Mouse (Mus musculus): ENCODE measurements at regions not wholly inside any gene's neighbourhood (a gene's known extent, or its start where the extent isn't known, plus 50 kb on each side); places are given as distances from the start of the nearest gene placed in this dataset.
"Not testable (repeated sequence)": the region's sequence is repeated elsewhere in the genome, so short reads cannot be mapped to it uniquely, and the experiment has no call there.

GRCm38 (mm10) chr2:92664939-92665338 lies 65.4 kb downstream of the Chst1 start:
- DNase-seq: no peak

- peak; percentile 63 to 64 for DNase-seq
Measured at GRCm38 (mm10) chr2:92667192-92667591, 67.7 kb downstream of the Chst1 start.

- peak; percentile 21 to 39 for DNase-seq
Measured at GRCm38 (mm10) chr2:92667756-92668155, 68.2 kb downstream of the Chst1 start.

GRCm38 (mm10) chr2:92669431-92670081 lies 70.0 kb downstream of the Chst1 start:
- DNase-seq: not testable (repeated sequence)

DNA sequence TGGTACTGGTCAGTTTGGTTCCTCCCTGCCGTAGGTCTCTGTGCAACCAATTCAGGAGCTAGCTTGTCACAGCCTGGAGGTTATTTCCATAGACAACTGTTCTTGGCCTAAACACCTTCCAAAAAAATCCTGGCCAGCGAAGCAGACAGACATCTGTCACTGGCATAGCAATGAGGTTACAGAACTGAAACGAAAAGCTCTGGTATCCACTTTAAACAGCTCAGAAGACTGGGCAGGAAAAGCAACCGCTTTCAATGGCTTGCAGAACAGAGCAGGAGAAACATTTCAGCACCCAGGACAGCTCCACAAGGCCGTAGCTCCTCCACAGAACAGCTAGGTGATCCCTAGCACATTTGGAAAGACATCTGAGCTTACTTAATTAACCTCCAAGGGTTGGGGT lies 72.1 kb downstream of the Chst1 start:
- DNase-seq: peak; percentile 76 to 85

DNA sequence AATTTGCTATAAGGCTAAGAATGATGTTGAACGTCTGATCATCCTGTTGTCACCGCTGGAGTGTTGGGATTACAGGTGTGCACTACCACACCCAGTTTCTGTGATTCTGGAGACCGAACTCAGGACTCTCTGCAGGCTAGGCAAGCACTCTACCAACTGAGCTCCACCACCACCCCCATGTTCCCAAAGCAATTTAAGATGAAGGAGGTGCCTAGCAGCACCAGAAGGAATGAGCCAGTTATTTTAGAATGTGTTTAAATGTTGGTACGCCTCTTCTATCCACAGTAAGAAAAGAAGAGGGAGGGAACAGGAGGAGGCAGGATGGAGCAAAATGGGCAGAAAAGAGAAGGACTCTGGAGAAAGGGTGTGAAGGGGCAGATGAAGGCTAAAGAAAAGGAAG lies 72.6 kb downstream of the Chst1 start:
- DNase-seq: no peak

- peak in 1 of 2 experiments; percentile 21 for DNase-seq
Measured at GRCm38 (mm10) chr2:92673064-92673813, 73.7 kb downstream of the Chst1 start.

- peak; percentile 24 to 43 for DNase-seq
Measured at GRCm38 (mm10) chr2:92673931-92674330, 74.4 kb downstream of the Chst1 start.

DNA sequence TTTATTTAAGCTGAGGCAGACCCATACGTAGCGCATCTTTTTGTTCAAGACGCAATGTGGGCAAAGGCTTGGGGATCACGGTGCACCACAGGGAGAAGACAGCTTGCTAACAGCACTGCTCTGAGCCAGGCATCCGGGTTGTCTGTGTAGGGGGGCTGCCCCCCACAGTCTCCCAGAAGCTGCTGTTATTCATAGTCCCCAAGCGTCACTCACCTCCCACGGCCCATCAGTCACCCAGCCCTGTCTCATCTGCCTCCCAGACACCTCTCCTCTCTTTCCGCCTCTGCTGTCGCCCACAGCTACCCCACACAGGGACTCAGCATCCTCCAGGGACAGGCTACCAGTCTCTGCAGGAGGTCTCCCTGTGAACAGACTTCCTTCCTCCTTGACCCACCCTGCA lies 75.7 kb downstream of the Chst1 start:
- DNase-seq: no peak

- DNase-seq: peak; percentile 24 to 31
Measured at GRCm38 (mm10) chr2:92678276-92678930, 78.9 kb downstream of the Chst1 start.

DNA sequence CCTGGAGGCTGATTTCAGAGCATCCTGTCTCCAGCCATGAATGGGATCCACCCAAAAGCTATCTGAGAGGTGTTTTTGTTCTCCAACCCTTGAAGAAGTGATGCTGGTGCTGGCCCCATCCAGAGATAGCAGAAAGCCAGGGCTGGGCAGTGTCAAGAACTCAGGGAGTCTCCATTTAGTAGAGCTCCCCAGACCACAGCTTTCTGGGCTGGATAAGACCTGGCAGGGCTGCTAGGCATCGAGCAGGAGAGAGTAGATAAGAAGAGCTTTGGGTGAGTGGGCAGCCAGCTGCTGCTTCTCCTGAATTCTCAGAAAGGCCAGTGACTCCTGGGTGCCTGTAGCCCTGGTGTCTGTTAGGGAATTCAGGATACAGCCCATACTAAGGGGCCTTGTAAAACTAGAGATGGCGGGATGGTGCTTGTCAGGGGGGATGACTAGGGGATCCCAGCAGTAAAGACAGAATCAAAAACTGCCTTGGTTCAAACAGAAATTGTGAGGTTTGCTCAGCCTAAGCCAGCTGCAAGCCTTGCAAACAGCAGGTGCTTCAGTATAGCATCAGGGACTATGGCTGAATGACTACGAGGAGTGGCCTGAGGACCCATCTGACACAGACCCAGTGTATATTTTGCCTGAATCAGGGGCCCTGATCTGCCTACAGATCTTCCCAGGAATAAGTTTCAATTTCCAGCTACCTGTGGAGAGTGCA lies 79.6 kb downstream of the Chst1 start:
- no peak for DNase-seq

DNA sequence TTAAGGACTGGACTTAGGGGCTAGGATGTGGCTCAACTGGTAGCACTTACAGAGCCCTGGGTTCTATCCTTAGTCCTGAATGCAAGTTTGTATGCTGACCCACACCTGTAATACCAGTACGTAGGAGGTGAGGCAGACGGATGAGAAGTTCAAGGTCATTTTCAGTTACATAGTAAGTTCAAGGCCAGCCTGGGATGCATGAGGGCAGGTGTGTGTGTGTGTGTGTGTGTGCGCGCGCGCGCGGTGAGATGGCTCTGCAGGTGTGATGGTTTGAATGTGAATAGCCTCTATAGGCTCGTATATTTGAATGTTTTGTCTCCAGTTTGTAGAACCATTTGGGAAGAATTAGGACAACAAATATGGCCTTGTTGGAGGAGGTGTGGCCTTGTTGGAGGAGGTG lies 82.7 kb downstream of the Chst1 start:
- DNase-seq: no peak

DNA sequence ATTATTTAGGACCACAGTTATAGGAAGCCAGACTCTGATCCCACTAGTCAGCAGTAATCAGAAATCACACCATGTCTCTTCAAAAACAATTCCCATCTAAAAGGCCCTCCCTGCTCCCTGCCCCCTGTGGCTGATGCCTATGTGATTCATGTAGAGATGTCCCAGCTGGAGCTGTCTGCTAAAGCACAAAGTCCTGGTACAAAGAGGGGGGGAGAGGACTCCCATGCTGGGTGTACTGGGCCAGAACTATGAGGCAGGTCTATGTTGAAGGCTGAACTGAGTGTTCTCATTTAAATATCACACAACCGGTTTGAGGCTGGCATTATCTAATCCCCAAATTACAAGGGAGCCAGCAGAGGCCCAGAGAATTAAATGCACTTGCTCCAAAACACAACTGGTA lies 88.2 kb downstream of the Chst1 start:
- DNase-seq: no peak

DNA sequence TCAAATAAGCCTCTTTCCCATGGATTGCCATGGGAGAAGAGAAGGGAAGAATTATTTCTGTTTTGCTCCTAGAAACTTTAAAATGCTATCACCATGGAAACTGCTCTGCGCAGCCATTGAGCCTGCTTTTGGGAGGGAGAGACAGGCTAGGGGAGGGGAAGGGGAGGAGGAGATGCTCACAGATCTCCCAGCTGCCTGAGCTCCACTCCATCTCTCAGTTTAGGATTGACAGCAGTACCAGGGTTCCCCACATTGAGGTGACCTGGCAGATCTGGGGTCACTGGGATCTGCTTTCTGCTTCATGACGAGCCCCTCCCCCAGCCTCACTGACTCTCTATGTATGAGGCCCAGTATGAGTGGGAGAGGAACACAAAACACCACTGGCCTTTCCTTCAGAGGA lies 89.7 kb downstream of the Chst1 start:
- no peak for DNase-seq

DNA sequence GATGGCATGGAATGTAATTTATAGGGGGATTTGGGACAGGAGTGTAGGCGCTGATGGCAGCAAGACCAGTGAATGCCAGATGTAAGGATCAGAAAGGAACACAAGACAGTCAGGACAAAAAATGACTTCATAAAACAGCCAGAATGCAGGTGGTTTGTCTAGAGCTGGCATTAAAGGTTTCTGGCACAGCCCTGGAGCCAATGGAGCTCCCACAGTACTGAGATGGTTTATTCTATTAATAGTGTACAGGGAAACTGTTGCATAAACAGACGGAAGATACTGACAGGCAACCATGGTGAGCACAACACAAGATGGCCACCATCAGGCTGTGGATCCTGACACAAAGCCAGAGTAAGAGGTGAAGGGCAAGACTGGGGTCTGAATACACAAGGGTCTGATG lies 90.8 kb downstream of the Chst1 start:
- DNase-seq: no peak

- no peak for DNase-seq
Measured at GRCm38 (mm10) chr2:92691438-92691837, 91.9 kb downstream of the Chst1 start.

DNA sequence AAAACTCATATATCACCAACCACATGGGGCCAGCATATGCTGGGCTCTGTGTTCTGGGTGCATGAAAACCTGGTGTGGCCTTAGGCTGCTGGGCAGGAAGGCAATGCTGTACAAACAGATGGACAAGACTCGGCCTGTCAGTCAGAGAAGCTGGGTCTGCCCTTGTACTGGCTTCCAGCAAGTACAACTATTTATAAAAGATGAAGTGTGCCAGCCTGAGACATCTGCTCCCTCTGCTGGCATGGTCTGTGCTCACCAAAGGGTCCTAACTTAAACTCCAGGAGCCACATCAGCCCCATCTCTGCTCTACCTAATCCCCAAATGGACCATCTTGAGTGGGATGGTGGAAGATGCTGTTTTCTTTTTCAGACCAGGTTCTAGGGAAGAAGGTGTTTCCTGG lies 93.1 kb downstream of the Chst1 start:
- no peak for DNase-seq

DNA sequence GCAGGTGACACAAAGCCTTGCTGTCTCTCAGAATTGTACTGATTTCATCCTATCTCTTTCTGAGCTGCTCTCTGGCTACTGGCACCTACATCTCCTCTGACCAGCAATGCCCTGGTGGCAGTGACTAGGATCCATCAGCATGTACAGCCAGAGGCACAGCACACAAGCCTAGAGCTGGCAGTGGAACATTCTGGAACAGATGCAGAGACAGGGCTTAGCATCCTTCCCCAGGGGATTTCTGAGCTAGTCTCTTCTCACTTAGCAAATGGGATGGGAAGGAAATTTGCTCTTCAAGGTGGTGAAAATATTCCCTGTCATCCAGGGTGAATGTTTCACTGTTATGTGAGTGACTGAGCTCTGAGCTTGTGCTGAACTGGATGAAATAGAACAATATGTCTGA lies 93.5 kb downstream of the Chst1 start:
- DNase-seq: no peak

GRCm38 (mm10) chr2:92694797-92695196 lies 95.3 kb downstream of the Chst1 start:
- no peak for DNase-seq

DNA sequence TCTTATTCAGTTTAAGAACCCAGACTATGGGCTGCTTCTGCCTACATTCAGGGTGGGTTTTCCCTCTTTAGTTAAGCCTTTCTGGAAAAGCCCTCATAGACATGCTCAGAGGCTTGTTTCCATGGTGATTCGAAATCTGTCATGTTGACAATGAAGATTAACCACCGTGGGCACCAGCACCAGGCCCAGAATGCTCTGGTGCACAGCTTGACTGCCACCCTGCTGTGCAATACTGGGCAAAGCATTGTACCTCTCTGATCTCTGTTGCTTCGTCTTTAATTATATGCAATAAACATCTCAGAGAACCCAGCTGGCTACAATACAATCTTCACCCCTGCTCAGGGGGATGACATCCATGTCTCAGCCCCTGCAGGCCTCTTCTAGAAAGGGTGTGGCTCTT lies 96.4 kb downstream of the Chst1 start:
- no peak for DNase-seq

- no peak for DNase-seq
Measured at GRCm38 (mm10) chr2:92697721-92698120, 98.2 kb downstream of the Chst1 start.

GRCm38 (mm10) chr2:92699360-92699759 lies 99.9 kb downstream of the Chst1 start:
- no peak for DNase-seq

- DNase-seq: no peak
Measured at GRCm38 (mm10) chr2:92704035-92704434, 104.5 kb downstream of the Chst1 start.

Data from adrenal gland, postnatal 36 days (tissue).